Mouse (Mus musculus) neural tube, embryonic 13.5 days (tissue): ENCODE measurements around the gene Tbc1d4. TPM values are rescaled to one million over a fixed set of nuclear protein-coding genes. Genes with fewer than 3 reads are reported as not detected.

Experiments
- ATAC-seq: fragments of 200-750 bp; cut with Nextera tagmentation; 2 replicates; pipeline ENCODE4 v1.8.0; 2017; ENCODE audit warnings: low read depth, mild to moderate bottlenecking, moderate TSS enrichment, moderate library complexity
- H3K27ac ChIP-seq: fragments of 300-500 bp; sonication (generic); replicated peaks from 2 replicates; pipeline ENCODE4 v1.5.1; 2015; ENCODE audit warnings: moderate library complexity, mild to moderate bottlenecking, inconsistent platforms
- H3K27me3 ChIP-seq: fragments of 300-500 bp; sonication (generic); 2 replicates; pipeline ENCODE4 v1.6.1; 2015; ENCODE audit warnings: mild to moderate bottlenecking, inconsistent platforms
- H3K36me3 ChIP-seq: fragments of 300-500 bp; sonication (generic); 2 replicates; pipeline ENCODE4 v1.6.1; 2015; ENCODE audit warnings: mild to moderate bottlenecking, inconsistent platforms
- H3K4me1 ChIP-seq: fragments of 300-500 bp; sonication (generic); replicated peaks from 2 replicates; pipeline ENCODE4 v1.6.1; 2015; ENCODE audit warnings: inconsistent platforms
- H3K4me2 ChIP-seq: fragments of 300-500 bp; sonication (generic); 2 replicates; pipeline ENCODE4 v1.6.1; 2015; ENCODE audit warnings: inconsistent platforms, mild to moderate bottlenecking, moderate library complexity
- H3K4me3 ChIP-seq: fragments of 300-500 bp; sonication (generic); 2 replicates; pipeline ENCODE4 v1.5.1; 2015; ENCODE audit warnings: mild to moderate bottlenecking, inconsistent platforms
- H3K9ac ChIP-seq: fragments of 300-500 bp; sonication (generic); 2 replicates; pipeline ENCODE4 v1.6.1; 2015; ENCODE audit warnings: moderate library complexity, mild to moderate bottlenecking, inconsistent platforms
- H3K9me3 ChIP-seq: fragments of 300-500 bp; sonication (generic); 2 replicates; pipeline ENCODE4 v1.6.1; 2016; ENCODE audit warnings: inconsistent platforms
- WGBS: fragments of 180-500 bp; shearing (Covaris S2); methylation state at CpG from one replicate; pipeline ENCODE4 v1.1.7; 2015; 5-methylcytosine and 5-hydroxymethylcytosine counted together
- polyA plus RNA-seq: library from polyadenylated mRNA; unstranded; fragments of >200 nt; fragmentation: Nextera tagmentation; extraction: Ambion mirVana; gene quantifications from 2 replicates; pipeline ENCODE4 v1.2.1, GENCODE M21; 2015

Tbc1d4 gene
- polyA plus RNA-seq, 1 experiment from 2014 or later: 5.4 TPM

DNA sequence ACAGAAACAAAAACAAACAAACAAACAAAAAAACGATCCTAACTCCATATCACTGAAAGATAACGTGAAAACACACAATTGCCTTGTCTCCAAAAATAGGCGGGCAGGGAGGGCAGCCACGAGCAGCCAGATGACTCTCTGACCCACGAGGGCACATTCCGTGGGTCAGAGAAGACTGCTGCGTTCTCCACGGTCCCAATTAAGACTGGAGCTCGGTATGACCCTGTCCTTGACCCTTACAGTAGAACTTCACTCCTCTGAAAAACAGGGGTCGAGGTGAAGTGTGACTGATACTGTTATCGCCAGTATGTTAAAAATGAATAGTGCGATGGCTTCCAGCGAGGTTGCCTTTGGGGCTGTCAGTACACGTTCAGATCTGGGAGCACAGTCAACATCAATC, 90.7 kb downstream of the Tbc1d4 start:
- H3K9ac ChIP-seq: no peak overlapping the region
- H3K36me3 ChIP-seq: no peaks in the 10 kb centered on the region
- no peak overlapping the region for H3K4me2 ChIP-seq
- H3K4me1 ChIP-seq: peaks cover 11% of the 10 kb centered on the region
- 59% methylated on average over 14 of the region's 14 CpGs for WGBS
- no peak for ATAC-seq
- no peaks in the 10 kb centered on the region for H3K9me3 ChIP-seq
- H3K27me3 ChIP-seq: no peaks in the 10 kb centered on the region; the same call in 1 of the 2 replicates
- H3K4me3 ChIP-seq: no peak overlapping the region
- no peak overlapping the region for H3K27ac ChIP-seq

DNA sequence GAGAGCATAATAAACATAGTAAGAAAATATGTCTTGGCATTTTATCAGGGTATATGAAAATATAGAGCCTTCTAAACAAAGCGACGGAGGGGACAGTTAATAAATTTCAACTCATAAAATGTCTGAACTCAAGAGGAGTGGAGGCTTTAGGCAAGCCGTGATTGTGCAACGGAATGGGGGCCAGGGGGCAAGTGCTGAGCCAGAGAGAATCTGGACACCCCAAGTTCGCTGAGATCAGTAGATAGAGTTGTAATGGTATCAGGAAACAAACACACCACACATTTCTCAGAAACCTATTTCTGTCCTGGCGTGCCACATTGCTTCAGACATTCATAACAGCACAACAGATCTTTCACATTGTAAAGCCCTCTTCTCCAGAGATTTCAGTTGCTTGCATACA, 91.2 kb downstream of the Tbc1d4 start:
- peaks cover 11% of the 10 kb centered on the region for H3K4me1 ChIP-seq
- 71% methylated on average over 6 of the region's 6 CpGs for WGBS
- no peaks in the 10 kb centered on the region; the same call in 1 of the 2 replicates for H3K27me3 ChIP-seq
- H3K4me2 ChIP-seq: no peak overlapping the region
- H3K36me3 ChIP-seq: no peaks in the 10 kb centered on the region
- no peak overlapping the region for H3K27ac ChIP-seq
- no peak for ATAC-seq
- no peak overlapping the region for H3K9ac ChIP-seq
- H3K9me3 ChIP-seq: no peaks in the 10 kb centered on the region
- no peak overlapping the region for H3K4me3 ChIP-seq

DNA sequence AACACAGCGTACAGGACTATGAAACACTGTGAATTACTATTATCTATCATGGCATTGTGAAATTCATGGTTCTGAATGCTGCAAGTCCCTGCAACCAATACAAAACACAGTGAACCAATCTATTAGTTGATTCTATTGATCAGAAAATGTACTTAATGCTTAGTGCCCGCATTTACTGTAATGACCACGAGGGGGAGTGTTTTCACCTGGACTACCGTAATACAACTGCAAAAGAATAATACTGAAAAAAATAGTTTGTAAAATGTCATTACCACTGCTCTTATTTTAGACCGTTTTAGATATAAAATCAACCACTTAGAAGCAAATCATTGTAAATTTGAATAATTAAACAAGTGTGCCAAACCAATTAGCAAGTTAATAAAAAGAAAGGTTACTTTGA, 91.7 kb downstream of the Tbc1d4 start:
- Histone ChIP-seq H3K4me1 (peaks cover 11% of the 10 kb centered on the region), H3K4me3 (no peak overlapping the region), H3K9me3 (no peaks in the 10 kb centered on the region), H3K4me2 (no peak overlapping the region), H3K9ac (no peak overlapping the region), H3K36me3 (no peaks in the 10 kb centered on the region), H3K27ac (no peak overlapping the region), H3K27me3 (no peaks in the 10 kb centered on the region; the same call in 1 of the 2 replicates)
- 31% methylated on average over 5 of the region's 5 CpGs for WGBS
- no peak for ATAC-seq

DNA sequence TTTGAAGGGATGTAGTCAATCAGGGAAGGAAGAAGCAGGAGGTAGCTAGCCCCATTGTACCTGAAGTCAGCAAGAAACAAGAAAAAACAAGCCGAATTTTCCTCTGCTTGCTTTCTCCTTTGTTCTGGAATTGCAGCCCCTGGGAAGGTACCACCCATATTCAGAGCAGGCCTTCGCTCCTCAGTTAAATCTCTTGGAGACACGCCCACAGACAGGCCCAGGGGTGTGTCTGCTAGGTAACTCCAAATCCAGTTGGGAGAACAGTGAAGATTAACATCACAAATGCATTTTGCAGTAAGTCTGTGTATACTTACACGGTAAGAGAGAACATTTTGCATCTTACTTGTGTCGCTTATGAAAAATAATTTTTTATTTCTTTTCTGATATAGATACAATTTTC, 92.1 kb downstream of the Tbc1d4 start:
- Histone ChIP-seq H3K9me3 (no peaks in the 10 kb centered on the region), H3K36me3 (no peaks in the 10 kb centered on the region), H3K27ac (no peak overlapping the region), H3K27me3 (no peaks in the 10 kb centered on the region; the same call in 1 of the 2 replicates), H3K4me3 (no peak overlapping the region), H3K9ac (no peak overlapping the region), H3K4me2 (no peak overlapping the region), H3K4me1 (peaks cover 15% of the 10 kb centered on the region)
- ATAC-seq: no peak
- 32% methylated on average over 5 of the region's 5 CpGs for WGBS

DNA sequence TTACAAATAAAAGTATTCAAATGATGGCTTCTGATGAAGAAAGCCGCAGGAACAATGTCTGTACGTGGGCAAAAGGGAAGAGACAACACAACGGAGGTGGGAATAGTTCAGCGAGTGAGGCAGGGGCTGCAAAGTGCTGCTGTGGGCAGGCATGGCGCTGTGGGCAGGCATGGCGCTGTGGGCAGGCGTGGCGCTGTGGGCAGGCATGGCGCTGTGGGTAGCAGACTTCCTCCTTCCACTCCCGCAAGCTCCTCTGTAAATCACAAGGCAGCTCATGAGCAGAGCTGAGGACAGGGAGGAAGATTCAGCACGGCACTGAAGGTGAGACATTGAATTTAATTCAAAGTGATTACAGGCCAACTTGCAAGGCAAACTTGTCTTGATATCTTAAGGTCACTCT, 93.0 kb downstream of the Tbc1d4 start:
- no peak for ATAC-seq
- no peak overlapping the region for H3K4me2 ChIP-seq
- WGBS: 92% methylated on average over 11 of the region's 11 CpGs
- no peaks in the 10 kb centered on the region for H3K36me3 ChIP-seq
- H3K27ac ChIP-seq: no peak overlapping the region
- no peak overlapping the region for H3K9ac ChIP-seq
- H3K4me3 ChIP-seq: no peak overlapping the region
- H3K4me1 ChIP-seq: peaks cover 15% of the 10 kb centered on the region
- H3K27me3 ChIP-seq: no peaks in the 10 kb centered on the region; the same call in 1 of the 2 replicates
- no peaks in the 10 kb centered on the region for H3K9me3 ChIP-seq

DNA sequence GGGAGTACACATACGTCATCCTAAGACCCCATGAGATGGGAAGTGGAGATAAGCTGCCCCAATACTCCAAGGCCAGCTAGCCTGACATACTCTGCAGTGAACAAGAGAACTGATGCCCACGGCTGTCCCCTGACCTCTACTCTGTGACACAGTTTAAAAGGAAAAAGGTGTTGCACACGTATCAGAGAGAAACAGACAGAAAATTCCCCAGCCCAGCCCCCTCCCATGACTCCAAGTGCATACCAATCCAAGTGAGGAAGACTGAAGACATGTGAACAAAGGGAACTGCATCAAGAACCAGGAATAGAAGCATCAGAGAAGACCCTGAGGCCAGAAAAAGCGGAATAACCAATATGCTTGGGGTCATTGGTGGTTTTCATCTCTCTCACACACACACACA, 93.7 kb downstream of the Tbc1d4 start:
- Histone ChIP-seq H3K4me2 (no peak overlapping the region), H3K9ac (no peak overlapping the region), H3K36me3 (no peaks in the 10 kb centered on the region), H3K9me3 (no peaks in the 10 kb centered on the region), H3K4me3 (no peak overlapping the region), H3K27ac (no peak overlapping the region), H3K4me1 (peaks cover 15% of the 10 kb centered on the region), H3K27me3 (no peaks in the 10 kb centered on the region; the same call in 1 of the 2 replicates)
- WGBS: 74% methylated on average over 4 of the region's 4 CpGs
- ATAC-seq: no peak

DNA sequence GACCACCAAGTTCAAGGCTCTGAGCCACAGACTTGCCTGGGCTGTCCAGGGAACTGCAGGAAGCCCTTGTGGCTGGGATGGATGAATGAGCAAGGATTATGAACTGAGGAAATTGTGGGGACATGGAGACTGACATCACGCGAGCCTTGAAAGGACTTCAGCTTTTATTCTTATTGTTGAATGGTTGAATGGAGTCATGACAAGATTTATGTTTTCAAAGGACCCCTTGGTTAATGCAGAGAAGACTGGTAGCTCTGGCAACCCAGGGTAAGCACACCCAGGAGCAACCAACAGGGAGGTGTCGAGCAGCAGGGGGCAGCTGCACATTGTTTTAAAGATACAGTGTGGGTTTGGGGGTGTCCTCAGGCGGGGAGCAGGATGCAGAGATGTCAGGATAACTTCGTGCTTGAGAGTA, 94.4 kb downstream of the Tbc1d4 start:
- Histone ChIP-seq H3K27me3 (no peaks in the 10 kb centered on the region; the same call in 1 of the 2 replicates), H3K9ac (no peak overlapping the region), H3K27ac (no peak overlapping the region), H3K4me3 (no peak overlapping the region), H3K4me1 (peaks cover 15% of the 10 kb centered on the region), H3K4me2 (no peak overlapping the region), H3K9me3 (no peaks in the 10 kb centered on the region), H3K36me3 (no peaks in the 10 kb centered on the region)
- 20% methylated on average over 5 of the region's 5 CpGs for WGBS
- ATAC-seq: 0 out of 2 replicates have a peak, but pooled peaks have one; percentile 40

DNA sequence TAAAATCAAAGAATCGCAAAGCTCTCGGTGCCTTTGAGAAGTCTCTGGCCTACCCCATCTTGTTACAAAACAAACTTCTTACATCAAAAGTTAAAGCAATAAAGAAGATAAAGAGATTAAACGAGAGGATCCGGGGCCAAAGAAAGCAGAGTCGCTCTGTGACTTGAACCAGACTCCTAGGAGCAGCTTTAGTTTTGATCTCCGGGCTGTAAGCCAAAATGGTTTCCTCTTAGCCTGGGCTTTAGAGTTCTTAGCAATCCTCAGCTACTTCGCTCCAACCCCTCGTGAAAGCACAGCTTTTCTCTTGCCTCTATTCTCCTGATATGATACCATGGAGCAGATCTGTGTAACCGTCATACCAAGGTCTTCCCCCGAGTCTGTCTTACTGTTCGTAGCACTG, 95.8 kb downstream of the Tbc1d4 start:
- ATAC-seq: no peak
- H3K36me3 ChIP-seq: no peaks in the 10 kb centered on the region
- H3K4me3 ChIP-seq: no peak overlapping the region
- H3K4me1 ChIP-seq: peaks cover 15% of the 10 kb centered on the region
- no peak overlapping the region for H3K27ac ChIP-seq
- H3K4me2 ChIP-seq: no peak overlapping the region
- H3K27me3 ChIP-seq: no peaks in the 10 kb centered on the region; the same call in 1 of the 2 replicates
- H3K9me3 ChIP-seq: no peaks in the 10 kb centered on the region
- 88% methylated on average over 11 of the region's 11 CpGs for WGBS
- H3K9ac ChIP-seq: no peak overlapping the region

DNA sequence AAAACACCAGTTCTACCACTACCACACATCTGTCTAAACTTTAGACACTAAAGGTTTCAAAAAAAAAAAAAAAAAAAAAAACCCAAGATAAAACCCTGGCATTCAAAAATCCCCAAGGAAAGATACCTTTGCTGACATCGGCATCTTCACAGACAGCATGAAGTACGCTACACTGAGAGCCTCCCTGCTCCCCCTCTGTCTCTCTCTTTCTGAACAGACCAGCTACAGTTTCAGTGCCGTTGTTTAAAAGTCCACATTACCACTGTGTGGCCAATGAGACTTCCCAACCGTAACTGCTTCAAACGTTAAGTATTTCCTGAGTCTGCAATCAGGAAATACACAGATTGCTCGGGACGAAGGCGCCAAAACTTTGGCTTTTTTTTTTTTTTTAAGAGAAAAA, 97.6 kb downstream of the Tbc1d4 start:
- peaks cover 15% of the 10 kb centered on the region for H3K4me1 ChIP-seq
- no peak overlapping the region for H3K4me3 ChIP-seq
- H3K27ac ChIP-seq: no peak overlapping the region
- H3K9me3 ChIP-seq: no peaks in the 10 kb centered on the region
- ATAC-seq: no peak
- no peaks in the 10 kb centered on the region; the same call in 1 of the 2 replicates for H3K27me3 ChIP-seq
- H3K4me2 ChIP-seq: no peak overlapping the region
- H3K9ac ChIP-seq: no peak overlapping the region
- no peaks in the 10 kb centered on the region for H3K36me3 ChIP-seq
- 70% methylated on average over 8 of the region's 8 CpGs for WGBS

DNA sequence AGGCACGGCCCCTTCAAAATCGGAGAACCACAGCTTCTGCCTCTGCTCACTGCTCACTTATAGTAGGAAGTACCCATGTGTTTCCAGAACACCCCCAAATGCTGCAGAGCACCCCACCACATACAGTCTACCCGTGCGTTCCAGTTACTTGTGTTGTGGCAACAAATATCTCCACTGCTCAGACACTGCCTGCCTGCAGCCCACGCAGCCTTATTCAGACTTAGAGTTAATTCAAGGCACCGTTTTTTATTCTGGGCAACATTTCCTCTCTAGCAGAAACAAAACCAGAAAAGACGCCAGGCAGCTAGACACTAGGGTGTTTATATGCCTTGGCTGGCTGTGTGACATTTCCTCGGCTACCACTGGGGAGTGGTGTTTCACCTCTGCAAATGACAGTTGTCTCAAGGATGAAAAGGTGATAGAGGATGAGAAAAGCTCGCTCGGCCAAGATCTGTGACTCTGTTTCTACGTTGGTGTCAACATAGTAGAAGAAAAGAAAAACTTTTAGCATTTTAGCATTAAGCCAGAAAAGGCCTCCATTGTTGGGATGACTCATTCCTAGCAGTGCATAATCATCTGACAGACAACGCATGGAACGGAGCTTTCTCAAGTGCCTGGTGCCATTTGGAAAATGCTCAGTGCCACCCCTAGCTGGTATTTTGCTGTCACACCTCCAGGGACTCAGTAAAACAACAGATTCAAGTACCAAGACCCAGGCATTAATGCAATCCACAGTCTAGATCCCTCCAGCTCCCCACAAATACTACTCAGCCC, 98.3 kb downstream of the Tbc1d4 start:
- H3K9ac ChIP-seq: no peak overlapping the region
- peaks cover 15% of the 10 kb centered on the region for H3K4me1 ChIP-seq
- H3K27ac ChIP-seq: no peak overlapping the region
- WGBS: 76% methylated on average over 13 of the region's 13 CpGs
- H3K36me3 ChIP-seq: no peaks in the 10 kb centered on the region
- H3K4me2 ChIP-seq: no peak overlapping the region
- H3K9me3 ChIP-seq: no peaks in the 10 kb centered on the region
- H3K4me3 ChIP-seq: no peak overlapping the region
- ATAC-seq: no peak
- H3K27me3 ChIP-seq: no peaks in the 10 kb centered on the region; the same call in 1 of the 2 replicates

DNA sequence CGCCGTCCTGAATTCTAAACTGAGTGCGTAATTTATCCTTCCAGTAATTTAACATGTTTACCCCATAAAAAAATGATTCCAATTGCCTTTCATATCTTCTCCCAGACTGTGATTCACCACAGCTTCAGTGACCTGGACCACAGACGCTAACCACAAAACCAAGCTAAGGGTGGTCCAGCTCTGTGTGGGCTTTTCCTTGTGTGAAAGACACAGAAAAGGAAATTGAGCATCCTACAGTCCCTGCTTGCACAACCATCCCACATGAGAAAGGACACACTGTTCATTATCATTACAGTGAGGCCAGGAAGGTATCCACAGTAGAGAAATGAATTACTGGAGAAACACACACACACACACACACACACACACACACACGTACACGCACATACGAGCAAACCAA, 99.2 kb downstream of the Tbc1d4 start:
- no peak for ATAC-seq
- Histone ChIP-seq H3K4me3 (no peak overlapping the region), H3K9ac (no peak overlapping the region), H3K9me3 (no peaks in the 10 kb centered on the region), H3K4me1 (peaks cover 10% of the 10 kb centered on the region), H3K4me2 (no peak overlapping the region), H3K36me3 (no peaks in the 10 kb centered on the region), H3K27ac (no peak overlapping the region), H3K27me3 (no peaks in the 10 kb centered on the region; the same call in 1 of the 2 replicates)
- WGBS: 88% methylated on average over 7 of the region's 7 CpGs

DNA sequence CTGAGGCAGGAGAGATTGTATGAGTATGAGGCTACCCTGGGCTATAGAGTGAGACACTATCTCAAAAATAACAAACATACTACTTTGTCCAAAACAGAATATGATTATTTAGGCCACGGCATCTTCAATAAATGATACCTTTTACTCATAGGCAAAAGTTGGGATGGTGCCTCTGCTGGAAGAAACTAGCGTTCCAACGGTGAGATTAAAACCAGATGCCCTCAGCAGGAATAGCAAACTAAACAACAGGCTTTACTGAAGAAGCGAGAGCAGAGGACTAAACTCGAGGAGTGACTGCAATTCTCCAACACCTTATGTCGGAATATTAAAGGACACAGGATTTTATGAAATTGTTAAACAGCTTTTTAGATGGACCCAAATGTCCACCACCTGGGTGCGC, 101.0 kb downstream of the Tbc1d4 start:
- no peak for ATAC-seq
- WGBS: 87% methylated on average over 7 of the region's 7 CpGs
- Histone ChIP-seq H3K4me3 (no peak overlapping the region), H3K4me2 (no peak overlapping the region), H3K27me3 (no peaks in the 10 kb centered on the region), H3K4me1 (0 out of 2 replicates have a peak, but pooled peaks cover 4% of the 10 kb centered on the region), H3K36me3 (no peaks in the 10 kb centered on the region), H3K9ac (no peak overlapping the region), H3K9me3 (no peaks in the 10 kb centered on the region), H3K27ac (no peak overlapping the region)

DNA sequence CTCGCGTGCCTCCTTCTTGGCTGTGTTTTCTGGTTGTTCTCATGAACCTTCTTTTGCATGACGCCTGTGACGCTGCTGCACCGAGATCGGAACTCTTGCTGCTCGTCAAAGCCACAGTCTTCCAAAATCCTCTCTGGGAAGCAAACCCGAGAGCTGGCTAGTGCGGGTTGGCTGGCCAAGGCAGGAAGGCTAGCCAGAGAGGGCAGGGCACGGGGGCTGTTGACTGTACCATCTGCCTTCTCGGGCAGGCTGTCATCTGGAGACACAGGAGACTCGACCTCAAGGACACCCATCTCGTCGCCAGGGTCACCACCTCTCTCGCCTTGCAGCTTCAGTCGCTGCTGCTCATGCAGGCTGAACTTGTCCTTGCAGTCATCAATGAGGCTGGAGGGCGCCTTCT, 101.8 kb downstream of the Tbc1d4 start:
- 86% methylated on average over 17 of the region's 17 CpGs for WGBS
- no peak for ATAC-seq

More for the DNA sequence above, 101.8 kb downstream of the Tbc1d4 start:
- Histone ChIP-seq H3K9ac (no peak overlapping the region), H3K27ac (no peak overlapping the region), H3K27me3 (no peaks in the 10 kb centered on the region), H3K9me3 (no peaks in the 10 kb centered on the region), H3K36me3 (no peaks in the 10 kb centered on the region), H3K4me2 (no peak overlapping the region), H3K4me3 (no peak overlapping the region), H3K4me1 (0 out of 2 replicates have a peak, but pooled peaks cover 1% of the 10 kb centered on the region)
